Mouse (Mus musculus): ENCODE data around the gene Dtl.
A peak's percentile ranks its signal among the peaks of the same experiment; 100 is the strongest.

Dtl gene

GRCm38 (mm10) chr1:191581641-191582040, 6.3 kb upstream of the Dtl start:
- DNase-seq (ENCODE audit: extremely low read depth, low read depth) = no peak

GRCm38 (mm10) chr1:191579524-191579923, 4.2 kb upstream of the Dtl start:
- DNase-seq (ENCODE audit: extremely low read depth, low read depth) = no peak

- peak; percentile 73 for DNase-seq (ENCODE audit: extremely low read depth, low read depth)
Observed at GRCm38 (mm10) chr1:191574871-191575457, 380 bp downstream of the Dtl start.

GRCm38 (mm10) chr1:191573906-191574639, 1.3 kb downstream of the Dtl start:
- DNase-seq (ENCODE audit: extremely low read depth, low read depth) = peak; percentile 36

- no peak for DNase-seq (ENCODE audit: extremely low read depth, low read depth)
Observed at GRCm38 (mm10) chr1:191570415-191570814, 4.9 kb downstream of the Dtl start.

GRCm38 (mm10) chr1:191569625-191570024, 5.7 kb downstream of the Dtl start:
- DNase-seq (ENCODE audit: extremely low read depth, low read depth) = no peak

- no peak for DNase-seq (ENCODE audit: extremely low read depth, low read depth)
Observed at GRCm38 (mm10) chr1:191567859-191568258, 7.5 kb downstream of the Dtl start.

- no peak for DNase-seq (ENCODE audit: extremely low read depth, low read depth)
Observed at GRCm38 (mm10) chr1:191562823-191563365, 12.4 kb downstream of the Dtl start.

- DNase-seq (ENCODE audit: extremely low read depth, low read depth) = no peak
Observed at GRCm38 (mm10) chr1:191559779-191560178, 15.6 kb downstream of the Dtl start.

- DNase-seq (ENCODE audit: extremely low read depth, low read depth) = no peak
Observed at GRCm38 (mm10) chr1:191557109-191557508, 18.2 kb downstream of the Dtl start.

- no peak for DNase-seq (ENCODE audit: extremely low read depth, low read depth)
Observed at GRCm38 (mm10) chr1:191550786-191551185, 24.6 kb downstream of the Dtl start.

GRCm38 (mm10) chr1:191543747-191544146, 31.6 kb downstream of the Dtl start:
- no peak for DNase-seq (ENCODE audit: extremely low read depth, low read depth)

- DNase-seq (ENCODE audit: extremely low read depth, low read depth) = no peak
Observed at GRCm38 (mm10) chr1:191541619-191542018, 33.7 kb downstream of the Dtl start.

GRCm38 (mm10) chr1:191541014-191541413, 34.3 kb downstream of the Dtl start:
- no peak for DNase-seq (ENCODE audit: extremely low read depth, low read depth)

- no peak for DNase-seq (ENCODE audit: extremely low read depth, low read depth)
Observed at GRCm38 (mm10) chr1:191540300-191540699, 35.0 kb downstream of the Dtl start.

GRCm38 (mm10) chr1:191534896-191535295, 40.4 kb downstream of the Dtl start:
- no peak for DNase-seq (ENCODE audit: extremely low read depth, low read depth)

- DNase-seq (ENCODE audit: extremely low read depth, low read depth) = no peak
Observed at GRCm38 (mm10) chr1:191531023-191531422, 44.3 kb downstream of the Dtl start.

- DNase-seq (ENCODE audit: extremely low read depth, low read depth) = no peak
Observed at GRCm38 (mm10) chr1:191529406-191529805, 45.9 kb downstream of the Dtl start.

- no peak for DNase-seq (ENCODE audit: extremely low read depth, low read depth)
Observed at GRCm38 (mm10) chr1:191527921-191528612, 47.3 kb downstream of the Dtl start.

- peak; percentile 16 for DNase-seq (ENCODE audit: extremely low read depth, low read depth)
Observed at GRCm38 (mm10) chr1:191527089-191527488, 48.3 kb downstream of the Dtl start.

- no peak for DNase-seq (ENCODE audit: extremely low read depth, low read depth)
Observed at GRCm38 (mm10) chr1:191521395-191521794, 53.9 kb downstream of the Dtl start.

- DNase-seq (ENCODE audit: extremely low read depth, low read depth) = no peak
Observed at GRCm38 (mm10) chr1:191520669-191521068, 54.7 kb downstream of the Dtl start.

Data from MEL-GATA-1-ER (cell line).